Mouse (Mus musculus) ES-E14 (cell line): ENCODE measurements around the gene Ppm1l.

Experiments
- CHD2 ChIP-seq: IDR thresholded peaks from 2 replicates; pipeline ENCODE4 v1.6.1; 2014; ENCODE audit warnings: mild to moderate bottlenecking, low read depth, low read length, inconsistent platforms
- HCFC1 ChIP-seq: IDR thresholded peaks from 2 replicates; pipeline ENCODE4 v1.6.1; 2012; ENCODE audit warnings: low read length, inconsistent platforms, borderline replicate concordance; ENCODE audit not compliant: insufficient read depth

GRCm38 (mm10) chr3:69502009-69502408, 185.3 kb downstream of the Ppm1l start:
- TF ChIP-seq HCFC1 (no peak), CHD2 (no peak)
